Mouse (Mus musculus) liver, adult 2 months (tissue): ENCODE results near the gene Med21.

Experiments used
- CTCF ChIP-seq: fragments of 200-500 bp; IDR thresholded peaks from 2 replicates; pipeline ENCODE4 v1.5.1; 2011; ENCODE audit warnings: low read depth, low read length, control low read depth
- POLR2A ChIP-seq: fragments of 200-500 bp; IDR thresholded peaks from 2 replicates; pipeline ENCODE4 v1.6.1; 2011; ENCODE audit warnings: low read length, control low read depth; ENCODE audit not compliant: insufficient read depth; ENCODE audit errors: extremely low read depth

DNA sequence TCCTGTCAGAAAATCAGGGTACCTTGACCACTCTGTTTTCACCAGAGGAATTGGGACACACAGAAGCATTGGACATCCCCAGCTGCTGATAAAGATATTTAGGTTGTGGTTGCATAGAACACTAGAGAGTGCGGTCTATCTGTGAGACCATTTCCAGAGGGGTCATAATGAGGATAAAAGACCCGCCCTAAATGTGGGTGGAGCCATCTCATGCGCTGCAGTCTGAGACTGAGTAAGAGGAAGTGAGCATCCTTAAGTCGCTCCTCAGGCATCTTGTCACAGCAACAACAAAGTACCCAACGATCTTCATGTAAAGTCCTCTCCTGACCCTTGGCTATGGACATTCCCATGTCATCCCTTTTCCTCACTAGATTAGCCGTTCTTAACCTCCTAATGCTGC, 24.5 kb downstream of the Med21 start:
- TF ChIP-seq CTCF (no peak), POLR2A (no peak)
